Mouse (Mus musculus): ENCODE results near the gene Krt34.

Krt34 gene

DNA sequence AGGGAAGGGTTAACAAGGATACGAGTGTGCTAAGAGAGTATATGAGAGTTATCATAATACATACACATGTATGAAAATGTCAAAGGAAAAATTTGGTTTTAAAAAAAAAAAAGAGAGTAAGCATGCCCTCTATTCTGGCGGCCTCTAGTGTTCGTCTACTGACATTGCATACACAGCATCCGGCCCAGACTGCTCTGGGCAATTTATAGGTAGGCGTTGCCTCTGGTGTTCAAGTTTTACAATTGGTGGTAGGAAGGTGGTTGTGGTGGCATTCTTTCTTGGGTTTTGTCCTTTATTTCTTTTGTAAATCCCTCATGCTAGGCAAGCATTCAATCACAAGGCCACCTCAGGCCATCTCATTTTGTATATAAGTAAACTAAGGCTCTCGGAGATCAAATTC is 36.5 kb downstream of the Krt34 start:
- in situ Hi-C loops (cut with MseI, MboI), result loop anchor here in 1 of 2 experiments (10.0 kb wide), 1 partner anchor 540 kb away; no protein-coding TSS in a partner anchor

DNA sequence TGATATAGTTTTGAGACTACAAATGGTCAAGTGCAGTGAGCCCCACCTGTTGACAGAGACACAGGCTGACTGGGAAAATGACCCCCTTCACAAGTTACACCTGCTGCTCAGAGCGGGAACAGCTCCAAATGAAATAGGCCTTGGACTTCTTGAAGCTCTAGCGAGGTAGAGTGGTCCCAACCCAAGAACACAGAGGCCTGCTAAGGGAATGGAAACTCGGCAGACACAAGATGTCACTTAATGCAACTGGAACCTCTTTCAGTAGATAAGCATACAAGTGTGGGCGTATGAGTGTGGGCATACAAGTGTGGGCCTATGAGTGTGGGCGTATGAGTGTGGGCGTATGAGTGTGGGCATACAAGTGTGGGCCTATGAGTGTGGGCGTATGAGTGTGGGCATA is 42.3 kb downstream of the Krt34 start:
- in situ Hi-C loops (cut with MseI, MboI), result no loop called here

- in situ Hi-C loops (cut with MseI, MboI), result no loop called here
Measured at GRCm38 (mm10) chr11:99994384-99994661, 47.0 kb downstream of the Krt34 start.

DNA sequence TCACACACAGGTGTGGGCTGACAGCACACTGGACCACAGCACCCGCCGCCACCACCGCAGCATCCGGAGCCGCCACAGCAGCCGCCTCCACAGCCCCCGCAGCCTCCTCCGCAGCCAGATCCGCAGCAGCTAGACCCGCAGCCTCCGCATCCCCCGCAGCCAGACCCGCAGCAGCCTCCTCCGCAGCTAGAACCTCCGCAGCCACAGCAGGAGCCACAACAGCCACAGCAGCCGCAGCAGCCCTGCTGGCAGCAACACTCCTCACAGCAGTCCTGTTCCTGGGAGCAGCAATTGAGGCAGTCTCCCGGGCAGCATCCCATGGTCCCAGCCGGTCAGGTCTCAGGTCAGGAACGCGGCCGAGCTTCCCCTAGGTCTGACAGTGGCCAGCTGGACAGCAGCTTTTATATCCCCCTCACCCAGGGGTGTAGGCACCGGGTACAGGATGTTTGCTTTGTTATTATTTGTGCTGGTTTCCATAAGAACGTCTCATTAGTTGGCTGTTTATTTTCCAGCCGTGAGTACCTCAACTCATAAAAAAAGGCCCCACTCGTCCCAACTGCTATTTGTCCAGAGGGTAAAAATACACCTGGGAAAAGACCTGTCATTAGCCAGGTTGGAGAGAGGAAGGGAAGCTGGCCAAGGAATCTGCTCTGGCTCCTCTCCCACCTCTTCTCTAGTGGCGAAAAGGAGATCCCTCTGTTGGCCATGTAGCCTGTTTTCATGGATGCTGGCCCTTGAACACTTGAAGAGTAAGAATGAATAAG is 47.6 kb downstream of the Krt34 start, which contains the start of gene Krtap17-1:
Gene Krtap17-1, minus strand, starts transcription at position 375 of the 764 bp plus-strand sequence.
- in situ Hi-C loops (cut with MseI, MboI), result no loop called here

DNA sequence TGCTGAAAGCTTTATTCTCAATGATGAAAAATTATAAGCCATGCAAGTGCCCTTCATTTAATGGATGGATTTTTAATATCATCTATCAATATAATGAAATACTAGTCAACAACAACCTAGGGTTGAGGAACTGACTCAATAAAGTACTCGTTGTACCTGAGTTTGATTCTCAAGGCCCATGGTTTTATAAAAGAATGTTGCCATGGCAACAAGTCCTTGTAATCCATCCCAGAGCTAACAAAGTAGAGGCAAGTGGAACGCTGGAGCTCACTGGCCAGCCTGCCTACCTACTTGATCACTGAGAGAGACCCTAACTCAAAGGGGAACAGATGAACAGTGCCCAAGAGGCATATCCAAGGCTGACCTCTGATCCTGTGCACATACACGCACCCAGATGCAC is 50.8 kb downstream of the Krt34 start:
- in situ Hi-C loops (cut with MseI, MboI), result no loop called here

DNA sequence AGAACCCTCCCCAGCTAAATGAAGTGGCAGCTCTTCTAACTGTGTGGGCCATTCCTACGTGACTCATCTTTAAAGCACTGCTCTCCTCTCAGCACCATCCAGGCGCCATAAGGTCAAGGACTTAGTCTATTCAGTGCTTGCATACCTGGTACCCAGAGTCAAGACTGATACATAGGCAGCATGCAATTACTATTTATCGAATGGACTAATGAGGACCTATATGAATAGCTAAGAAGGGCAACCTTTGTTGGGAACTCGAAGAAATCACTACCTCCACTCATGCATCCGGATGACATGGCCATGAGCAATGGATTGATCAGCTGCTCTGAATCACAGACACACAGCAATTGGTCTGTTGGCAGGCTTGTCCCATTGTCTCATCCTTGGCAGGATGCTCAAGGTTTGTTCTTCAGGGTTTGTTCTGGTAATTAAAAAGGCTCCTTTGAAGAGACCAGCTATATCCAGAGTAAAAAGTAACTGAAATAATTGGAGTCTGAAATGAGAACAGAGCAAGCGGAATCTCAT is 51.4 kb downstream of the Krt34 start:
- in situ Hi-C loops (cut with MseI, MboI), result no loop called here

- in situ Hi-C loops (cut with MseI, MboI), result no loop called here
Measured at GRCm38 (mm10) chr11:99988530-99988929, 52.8 kb downstream of the Krt34 start.

Data from mouse trophoblast stem cell (cell line).